Mouse (Mus musculus) layer of hippocampus, adult 9-11 months (tissue): ENCODE data around the gene Zic2.

ENCODE experiments used
- DNase-seq: peaks from one replicate; pipeline ENCODE4 v3.0.0; 2022

Gene Zic2

GRCm38 (mm10) chr14:122513511-122514036 lies 38.3 kb downstream of the Zic2 start:
- no peak for DNase-seq

DNA sequence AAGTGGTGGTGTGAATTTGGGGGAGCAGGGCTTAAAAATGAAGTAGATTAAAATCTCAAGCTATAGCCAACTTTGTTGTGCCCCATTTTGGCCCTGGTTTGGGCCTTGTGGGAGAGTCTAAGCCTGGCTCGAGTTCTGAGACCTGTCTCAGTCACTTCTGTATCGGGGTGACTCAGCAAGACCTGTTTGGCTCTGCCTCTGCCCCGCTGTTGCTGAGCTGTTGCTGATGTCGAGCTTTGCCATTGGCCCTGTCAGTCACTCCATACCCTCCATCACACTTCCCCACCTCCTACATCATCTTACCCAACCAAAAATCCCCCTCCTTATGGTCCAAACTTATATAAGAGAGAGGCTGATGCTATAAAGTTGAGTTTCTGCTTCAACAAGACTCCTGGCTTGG lies 53.2 kb downstream of the Zic2 start:
- DNase-seq, result no peak
